Mouse (Mus musculus) lung, adult 2 months (tissue): Measurements from ENCODE around the gene Cracr2b.

Experiments used
- CTCF ChIP-seq: fragments of 200-500 bp; IDR thresholded peaks from 2 replicates; pipeline ENCODE4 v1.5.1; 2011; ENCODE audit warnings: mild to moderate bottlenecking, low read length, control low read depth; ENCODE audit not compliant: insufficient read depth
- POLR2A ChIP-seq: fragments of 200-500 bp; IDR thresholded peaks from 2 replicates; pipeline ENCODE4 v1.6.1; 2011; ENCODE audit warnings: low read depth, mild to moderate bottlenecking, control low read depth, low read length, borderline replicate concordance; ENCODE audit errors: extremely low read depth

- no peak for TF ChIP-seq CTCF
- no peak for TF ChIP-seq POLR2A
Measured at GRCm38 (mm10) chr7:141453636-141454035, 7.3 kb upstream of the Cracr2b start.
